Mouse (Mus musculus): ENCODE data around the gene Myd88.

DNA sequence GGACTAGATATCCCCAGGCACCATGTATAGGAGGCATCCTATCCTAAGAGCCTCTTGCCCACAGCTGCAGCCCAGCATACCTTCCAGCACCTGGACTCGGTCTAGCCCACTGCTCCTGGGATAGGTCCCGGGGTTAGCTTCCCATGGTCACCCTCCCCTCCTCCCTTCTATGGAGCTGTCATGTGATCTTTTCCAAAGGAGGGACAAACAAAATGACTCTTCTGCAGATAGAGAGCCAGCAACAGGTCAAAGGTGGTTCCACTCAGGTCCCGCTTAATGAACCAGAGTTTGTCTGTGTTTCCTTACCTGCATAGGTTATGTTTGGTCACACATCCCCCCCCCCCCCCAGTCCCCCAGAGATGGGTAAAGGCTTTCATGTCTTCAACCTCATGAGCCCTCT is 9.3 kb upstream of the Myd88 start:
- no peak for TF ChIP-seq POLR2A (IDR thresholded peaks at IDR 0.05; ENCODE audit: low read depth, low read length)
- TF ChIP-seq CTCF (IDR thresholded peaks at IDR 0.05; ENCODE audit: borderline replicate concordance, insufficient read depth, low read length): no peak
